Mouse (Mus musculus): Measurements from ENCODE around the gene Wee1. TPM values are rescaled to one million over a fixed set of nuclear protein-coding genes. Genes with fewer than 3 reads are reported as not detected.

Wee1 gene
- polyA plus RNA-seq (2012; fragmentation: generic; extraction: Trizol) = 4.6 TPM

GRCm38 (mm10) chr7:110121516-110122288, at the start of gene Wee1:
Wee1 (plus strand) TSS chr7:110122046.
- no peaks in the 10 kb centered on the region for H3K27me3 ChIP-seq (ENCODE audit: control insufficient read depth, insufficient read depth, insufficient read length)
- no peaks in the 10 kb centered on the region for H3K36me3 ChIP-seq (ENCODE audit: control insufficient read depth, insufficient read depth)
- TF ChIP-seq E2F4 (IDR thresholded peaks at IDR 0.05; ENCODE audit: insufficient read depth) (peak; percentile 83), CEBPB (IDR thresholded peaks at IDR 0.05; ENCODE audit: insufficient read depth, poor library complexity, severe bottlenecking) (no peak), MYOD1 (IDR thresholded peaks at IDR 0.05; ENCODE audit: control insufficient read depth in 1 of 3, insufficient read length in 2 of 3, low read depth in 2 of 3) (peak in 1 of 3 experiments; percentile 37), POLR2AphosphoS2 (IDR thresholded peaks at IDR 0.05; ENCODE audit: insufficient read length, low read depth) (peak; percentile 70), USF1 (IDR thresholded peaks at IDR 0.05; ENCODE audit: low read depth) (peak; percentile 94), TCF3 (IDR thresholded peaks at IDR 0.05; ENCODE audit: insufficient read length, low read depth) (no peak), MYOG (IDR thresholded peaks at IDR 0.05; ENCODE audit: control insufficient read depth in 1 of 3, insufficient read depth in 1 of 3, insufficient read length in 2 of 3, low read depth in 2 of 3) (peak in 1 of 3 experiments; percentile 6), TCF12 (IDR thresholded peaks at IDR 0.05; ENCODE audit: insufficient read depth, poor library complexity, severe bottlenecking) (no peak), MAX (IDR thresholded peaks at IDR 0.05; ENCODE audit: low read depth) (no peak), SRF (IDR thresholded peaks at IDR 0.05; ENCODE audit: control insufficient read depth, insufficient read length, low read depth) (peak; percentile 32), REST (IDR thresholded peaks at IDR 0.05; ENCODE audit: insufficient read depth, insufficient read length) (no peak), POLR2A (IDR thresholded peaks at IDR 0.05; ENCODE audit: insufficient read length, low read depth) (peak; percentile 75)
- H3K79me2 ChIP-seq (ENCODE audit: control insufficient read depth, insufficient read depth) = peaks cover 39% of the 10 kb centered on the region
- H3K4me3 ChIP-seq = peak within 1 kb of the TSS; percentile 85
- peak within 1 kb of the TSS; percentile 97 for H3K4me2 ChIP-seq (ENCODE audit: low read depth)
- peak within 1 kb of the TSS; percentile 88 for H3ac ChIP-seq (ENCODE audit: control insufficient read depth, insufficient read length)

- TF ChIP-seq POLR2AphosphoS2 (IDR thresholded peaks at IDR 0.05; ENCODE audit: insufficient read length, low read depth) (no peak), TCF12 (IDR thresholded peaks at IDR 0.05; ENCODE audit: insufficient read depth, poor library complexity, severe bottlenecking) (no peak), TCF3 (IDR thresholded peaks at IDR 0.05; ENCODE audit: insufficient read length, low read depth) (no peak), CEBPB (IDR thresholded peaks at IDR 0.05; ENCODE audit: insufficient read depth, poor library complexity, severe bottlenecking) (no peak), E2F4 (IDR thresholded peaks at IDR 0.05; ENCODE audit: insufficient read depth) (no peak), MYOD1 (IDR thresholded peaks at IDR 0.05; ENCODE audit: control insufficient read depth in 1 of 3, insufficient read length in 2 of 3, low read depth in 2 of 3) (peak in 2 of 3 experiments; percentile 56 to 88), SRF (IDR thresholded peaks at IDR 0.05; ENCODE audit: control insufficient read depth, insufficient read length, low read depth) (no peak), MAX (IDR thresholded peaks at IDR 0.05; ENCODE audit: low read depth) (no peak), POLR2A (IDR thresholded peaks at IDR 0.05; ENCODE audit: insufficient read length, low read depth) (no peak), REST (IDR thresholded peaks at IDR 0.05; ENCODE audit: insufficient read depth, insufficient read length) (no peak), USF1 (IDR thresholded peaks at IDR 0.05; ENCODE audit: low read depth) (no peak), MYOG (IDR thresholded peaks at IDR 0.05; ENCODE audit: control insufficient read depth in 1 of 3, insufficient read depth in 1 of 3, insufficient read length in 2 of 3, low read depth in 2 of 3) (peak in 2 of 3 experiments; percentile 24 to 89)
Observed at GRCm38 (mm10) chr7:110078168-110078567, 43.7 kb upstream of the Wee1 start.

GRCm38 (mm10) chr7:110083386-110084165, 38.3 kb upstream of the Wee1 start:
- Histone ChIP-seq H3K4me2 (ENCODE audit: low read depth) (no peak overlapping the region), H3ac (ENCODE audit: control insufficient read depth, insufficient read length) (no peak overlapping the region), H3K4me3 (no peak overlapping the region), H3K79me2 (ENCODE audit: control insufficient read depth, insufficient read depth) (no peaks in the 10 kb centered on the region), H3K27me3 (ENCODE audit: control insufficient read depth, insufficient read depth, insufficient read length) (no peaks in the 10 kb centered on the region), H3K36me3 (ENCODE audit: control insufficient read depth, insufficient read depth) (peaks cover 40% of the 10 kb centered on the region)
- TF ChIP-seq POLR2A (IDR thresholded peaks at IDR 0.05; ENCODE audit: insufficient read length, low read depth) (no peak), POLR2AphosphoS2 (IDR thresholded peaks at IDR 0.05; ENCODE audit: insufficient read length, low read depth) (no peak), USF1 (IDR thresholded peaks at IDR 0.05; ENCODE audit: low read depth) (no peak), MYOG (IDR thresholded peaks at IDR 0.05; ENCODE audit: control insufficient read depth in 1 of 3, insufficient read depth in 1 of 3, insufficient read length in 2 of 3, low read depth in 2 of 3) (no peak), CEBPB (IDR thresholded peaks at IDR 0.05; ENCODE audit: insufficient read depth, poor library complexity, severe bottlenecking) (no peak), SRF (IDR thresholded peaks at IDR 0.05; ENCODE audit: control insufficient read depth, insufficient read length, low read depth) (no peak), TCF12 (IDR thresholded peaks at IDR 0.05; ENCODE audit: insufficient read depth, poor library complexity, severe bottlenecking) (no peak), TCF3 (IDR thresholded peaks at IDR 0.05; ENCODE audit: insufficient read length, low read depth) (no peak), REST (IDR thresholded peaks at IDR 0.05; ENCODE audit: insufficient read depth, insufficient read length) (no peak), MAX (IDR thresholded peaks at IDR 0.05; ENCODE audit: low read depth) (no peak)

More at GRCm38 (mm10) chr7:110078168-110078567, 43.7 kb upstream of the Wee1 start:
- H3K4me2 ChIP-seq (ENCODE audit: low read depth) = no peak overlapping the region
- peaks cover 34% of the 10 kb centered on the region for H3K36me3 ChIP-seq (ENCODE audit: control insufficient read depth, insufficient read depth)
- H3ac ChIP-seq (ENCODE audit: control insufficient read depth, insufficient read length) = no peak overlapping the region
- no peaks in the 10 kb centered on the region for H3K27me3 ChIP-seq (ENCODE audit: control insufficient read depth, insufficient read depth, insufficient read length)
- no peaks in the 10 kb centered on the region for H3K79me2 ChIP-seq (ENCODE audit: control insufficient read depth, insufficient read depth)
- no peak overlapping the region for H3K4me3 ChIP-seq

GRCm38 (mm10) chr7:110085217-110085616, 36.6 kb upstream of the Wee1 start:
- TF ChIP-seq POLR2A (IDR thresholded peaks at IDR 0.05; ENCODE audit: insufficient read length, low read depth) (no peak), CEBPB (IDR thresholded peaks at IDR 0.05; ENCODE audit: insufficient read depth, poor library complexity, severe bottlenecking) (no peak), SRF (IDR thresholded peaks at IDR 0.05; ENCODE audit: control insufficient read depth, insufficient read length, low read depth) (no peak), MYOG (IDR thresholded peaks at IDR 0.05; ENCODE audit: control insufficient read depth in 1 of 3, insufficient read depth in 1 of 3, insufficient read length in 2 of 3, low read depth in 2 of 3) (no peak), MAX (IDR thresholded peaks at IDR 0.05; ENCODE audit: low read depth) (no peak), MYOD1 (IDR thresholded peaks at IDR 0.05; ENCODE audit: control insufficient read depth in 1 of 3, insufficient read length in 2 of 3, low read depth in 2 of 3) (no peak), POLR2AphosphoS2 (IDR thresholded peaks at IDR 0.05; ENCODE audit: insufficient read length, low read depth) (no peak), TCF12 (IDR thresholded peaks at IDR 0.05; ENCODE audit: insufficient read depth, poor library complexity, severe bottlenecking) (no peak), REST (IDR thresholded peaks at IDR 0.05; ENCODE audit: insufficient read depth, insufficient read length) (no peak), USF1 (IDR thresholded peaks at IDR 0.05; ENCODE audit: low read depth) (no peak), E2F4 (IDR thresholded peaks at IDR 0.05; ENCODE audit: insufficient read depth) (no peak), TCF3 (IDR thresholded peaks at IDR 0.05; ENCODE audit: insufficient read length, low read depth) (no peak)
- H3K36me3 ChIP-seq (ENCODE audit: control insufficient read depth, insufficient read depth) = peaks cover 50% of the 10 kb centered on the region
- H3ac ChIP-seq (ENCODE audit: control insufficient read depth, insufficient read length) = no peak overlapping the region
- H3K79me2 ChIP-seq (ENCODE audit: control insufficient read depth, insufficient read depth) = no peaks in the 10 kb centered on the region
- H3K4me2 ChIP-seq (ENCODE audit: low read depth) = no peak overlapping the region
- H3K4me3 ChIP-seq = no peak overlapping the region
- no peaks in the 10 kb centered on the region for H3K27me3 ChIP-seq (ENCODE audit: control insufficient read depth, insufficient read depth, insufficient read length)
